Mouse (Mus musculus) cerebral cortex, adult 2 months (tissue): ENCODE measurements around the gene C9orf72.

Experiments used
- WGBS: fragments of 180-500 bp; shearing (Covaris S2); methylation state at CpG from one replicate; pipeline ENCODE4 v1.1.7; 2018; 5-methylcytosine and 5-hydroxymethylcytosine counted together

Gene C9orf72

GRCm38 (mm10) chr4:35177926-35178645 lies 47.9 kb downstream of the C9orf72 start:
- 73% methylated on average over 12 of the region's 12 CpGs for WGBS

- 96% methylated on average over 2 of the region's 2 CpGs for WGBS
These were observed 50.4 kb downstream of the C9orf72 start for GRCm38 (mm10) chr4:35175566-35175965.

DNA sequence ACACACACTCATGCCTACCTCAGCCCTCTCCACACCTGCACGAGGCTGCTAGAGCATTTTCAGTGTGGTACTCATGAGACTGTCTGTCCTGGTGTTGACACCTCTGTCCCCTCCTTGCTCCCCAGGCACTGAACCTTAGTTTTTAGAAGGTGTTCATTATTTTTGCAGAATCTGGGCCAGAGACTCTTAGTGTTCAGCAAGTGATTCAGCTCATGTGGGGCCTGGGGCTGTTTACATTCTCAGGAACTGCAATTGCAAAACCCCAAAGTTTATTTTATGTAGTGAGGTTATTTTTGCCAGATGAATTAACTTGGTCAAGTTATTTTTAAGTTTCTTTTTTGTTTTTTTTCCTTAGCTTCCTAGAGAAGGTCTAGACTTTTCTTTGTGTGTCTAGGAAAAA lies 52.4 kb downstream of the C9orf72 start:
- WGBS, result 86% methylated on average over 1 of the region's 1 CpGs

GRCm38 (mm10) chr4:35172471-35172870 lies 53.5 kb downstream of the C9orf72 start:
- 93% methylated on average over 2 of the region's 2 CpGs for WGBS

GRCm38 (mm10) chr4:35169571-35170125 lies 56.3 kb downstream of the C9orf72 start:
- 44% methylated on average over 13 of the region's 13 CpGs for whole genome bisulfite sequencing

DNA sequence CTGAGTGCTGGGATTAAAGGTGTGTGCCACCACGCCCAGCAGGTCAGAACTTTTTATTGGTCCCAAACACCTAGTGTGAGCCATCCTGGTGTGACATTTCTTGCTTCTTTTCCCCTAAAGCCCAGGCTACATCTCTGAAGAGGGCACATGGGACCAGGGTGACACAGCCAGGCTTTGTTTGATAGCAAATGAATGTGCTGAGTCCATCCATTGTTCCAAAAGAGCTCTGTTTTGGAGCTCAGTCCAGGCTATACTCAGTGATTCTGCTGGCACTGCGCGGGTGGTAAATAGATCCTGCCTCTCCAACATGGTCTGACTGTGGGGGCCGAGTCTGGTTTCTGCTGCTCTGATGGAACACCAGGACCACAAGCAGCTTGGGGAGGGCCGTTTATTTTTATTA lies 58.1 kb downstream of the C9orf72 start:
- 77% methylated on average over 5 of the region's 5 CpGs for WGBS

GRCm38 (mm10) chr4:35165947-35166346 lies 60.0 kb downstream of the C9orf72 start:
- WGBS, result 85% methylated on average over 3 of the region's 3 CpGs

DNA sequence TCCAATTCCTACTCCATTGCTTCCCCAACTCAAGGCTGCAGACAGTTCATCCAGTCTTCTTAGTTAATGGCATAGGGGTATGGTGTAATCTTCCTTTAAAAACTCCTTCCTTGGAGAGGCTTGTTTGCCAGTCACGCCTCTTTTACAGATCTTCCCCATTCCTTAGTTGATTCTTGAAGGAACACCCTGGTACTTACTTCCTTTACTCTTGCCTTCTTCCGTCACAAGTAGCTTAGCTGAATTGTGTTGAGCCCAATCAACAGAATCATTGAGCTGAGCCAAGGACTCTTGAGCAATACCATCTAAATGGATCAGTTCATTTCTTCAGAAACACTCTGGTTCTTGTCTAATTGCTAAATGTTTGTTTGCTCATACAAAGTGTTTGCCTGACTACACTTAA lies 60.7 kb downstream of the C9orf72 start:
- 86% methylated on average over 2 of the region's 2 CpGs for WGBS

- WGBS, result 76% methylated on average over 11 of the region's 11 CpGs
These were observed 68.2 kb downstream of the C9orf72 start for GRCm38 (mm10) chr4:35157815-35158214.

DNA sequence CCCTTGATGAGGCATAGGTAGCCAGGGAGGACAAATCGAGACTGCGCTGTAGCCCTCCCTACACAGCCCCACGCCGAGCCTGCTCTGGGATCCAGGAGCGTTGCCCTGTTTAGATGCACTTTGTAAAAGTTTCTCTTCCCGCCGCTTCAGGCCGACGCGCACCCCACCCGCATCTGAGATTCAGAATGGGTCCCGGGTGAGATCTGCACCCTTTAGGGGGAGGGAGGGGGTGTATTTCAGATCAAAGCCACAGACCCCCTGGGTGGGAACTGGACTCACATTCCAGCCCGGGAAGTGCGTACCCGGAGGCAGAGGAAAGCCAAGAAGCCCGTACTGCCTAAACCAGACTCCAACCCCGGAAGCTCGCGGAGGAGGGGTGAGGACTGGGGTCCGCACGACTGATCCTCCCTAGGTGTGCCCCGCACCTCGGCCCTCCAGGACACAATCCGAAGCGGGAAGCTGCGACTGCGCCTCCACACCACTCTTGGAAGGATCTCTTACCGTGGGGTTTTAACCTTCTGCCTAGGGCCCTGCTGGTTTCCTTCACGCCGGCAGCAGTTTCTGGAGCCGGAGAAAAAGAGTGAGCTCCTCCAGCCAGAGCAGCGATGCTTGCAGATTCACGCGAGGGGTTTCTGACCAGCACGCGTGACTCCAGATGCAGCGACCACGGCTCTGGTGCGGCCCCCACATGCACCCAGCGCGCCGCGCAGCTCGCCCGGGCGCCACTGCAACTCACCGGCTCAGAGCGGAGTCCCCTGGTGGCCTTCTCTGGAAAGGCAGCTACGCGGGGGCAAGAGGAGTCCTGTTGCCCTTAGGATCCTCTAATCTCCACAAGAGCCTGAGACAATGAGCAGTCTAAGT lies 69.0 kb downstream of the C9orf72 start, which contains the start of gene Mob3b:
Gene Mob3b (minus strand): TSS at position 734 of the 861 bp plus-strand sequence.
- WGBS, result under 1% methylated on average over 50 of the region's 50 CpGs

- WGBS, result 1% methylated on average over 26 of the region's 26 CpGs
These were observed 69.8 kb downstream of the C9orf72 start for GRCm38 (mm10) chr4:35156149-35156611.

DNA sequence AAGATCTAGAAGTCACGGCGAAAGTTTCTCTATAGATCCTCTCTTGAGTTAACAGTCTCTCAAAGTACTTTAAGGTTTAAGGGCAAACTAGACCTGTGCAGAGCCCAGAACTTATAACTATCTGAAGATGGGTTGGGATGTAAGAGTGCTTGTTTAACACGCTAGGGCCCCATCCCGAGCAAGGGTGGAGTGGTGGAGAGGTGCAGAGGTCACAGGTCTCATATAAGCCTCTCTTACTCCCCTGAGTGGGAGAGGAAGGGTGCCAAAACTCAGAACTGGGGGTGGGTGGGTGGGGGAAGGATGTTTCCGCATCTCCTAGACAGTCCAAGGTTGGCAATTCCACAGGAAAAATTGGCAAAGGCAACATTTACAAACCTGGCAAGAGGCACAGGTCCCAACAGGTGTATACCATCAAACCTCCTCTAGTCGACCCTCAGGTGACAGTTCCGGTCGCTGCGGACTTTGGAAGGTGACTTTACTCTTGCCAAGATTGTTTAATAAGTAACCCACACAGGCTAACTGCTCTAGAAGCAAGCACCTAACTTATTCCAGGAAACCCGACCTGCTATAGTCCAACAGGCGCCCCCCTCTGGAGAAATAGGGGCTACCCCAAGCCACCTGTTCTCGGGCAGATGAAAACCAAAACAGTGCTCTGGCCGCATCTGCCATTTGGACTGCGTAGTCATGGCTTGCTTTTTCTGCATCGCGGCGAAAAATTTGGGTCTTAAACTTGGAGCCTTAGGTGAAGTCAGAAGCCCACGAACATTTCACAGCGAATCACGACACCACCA lies 70.6 kb downstream of the C9orf72 start:
- WGBS, result 33% methylated on average over 20 of the region's 20 CpGs

GRCm38 (mm10) chr4:35154051-35154450 lies 71.9 kb downstream of the C9orf72 start:
- WGBS, result 82% methylated on average over 3 of the region's 3 CpGs

- WGBS, result 91% methylated on average over 4 of the region's 4 CpGs
These were observed 74.2 kb downstream of the C9orf72 start, which contains the start of gene Ifnk for GRCm38 (mm10) chr4:35151756-35152155. TSS of gene Ifnk (plus strand) at chr4:35152056.

- 84% methylated on average over 3 of the region's 3 CpGs for WGBS
These were observed 75.3 kb downstream of the C9orf72 start for GRCm38 (mm10) chr4:35150706-35151105.

- 89% methylated on average over 4 of the region's 4 CpGs for WGBS
These were observed 77.6 kb downstream of the C9orf72 start for GRCm38 (mm10) chr4:35148326-35148725.

GRCm38 (mm10) chr4:35146597-35146996 lies 79.4 kb downstream of the C9orf72 start:
- WGBS, result 94% methylated on average over 5 of the region's 5 CpGs

DNA sequence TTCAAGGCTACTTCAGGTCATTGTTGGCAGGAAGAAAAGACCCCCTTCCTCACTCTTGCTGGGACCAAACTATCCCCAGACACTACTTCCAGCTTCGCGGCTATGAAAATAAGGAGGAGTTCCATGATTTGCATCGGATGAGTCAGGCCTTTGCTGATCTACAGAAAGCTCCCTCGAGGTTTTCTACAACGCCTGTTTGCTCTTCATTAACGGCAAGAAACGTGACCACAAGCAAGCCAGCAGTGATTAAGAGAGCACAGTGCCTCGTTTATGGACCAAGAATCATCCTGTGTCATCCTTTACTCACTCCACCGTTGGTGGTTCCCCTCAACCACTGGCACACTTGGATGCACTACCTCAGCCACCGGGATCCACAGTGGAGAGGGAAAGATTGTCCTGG lies 80.2 kb downstream of the C9orf72 start:
- WGBS, result 80% methylated on average over 10 of the region's 10 CpGs

GRCm38 (mm10) chr4:35143472-35144102 lies 82.4 kb downstream of the C9orf72 start:
- WGBS, result 83% methylated on average over 12 of the region's 12 CpGs
